Mouse (Mus musculus) E14TG2a.4 (cell line): ENCODE results near the gene Teddm2.

Experiments used
- H3K27me3 ChIP-seq: 2 replicates; pipeline ENCODE4 v1.6.1; 2014; ENCODE audit warnings: low read length, control low read depth; ENCODE audit not compliant: insufficient read depth
- H3K36me3 ChIP-seq: 2 replicates; pipeline ENCODE4 v1.6.1; 2014; ENCODE audit warnings: low read length, control low read depth; ENCODE audit not compliant: insufficient read depth
- H3K4me1 ChIP-seq: replicated peaks from 2 replicates; pipeline ENCODE4 v1.6.1; 2014; ENCODE audit warnings: low read depth, low read length, control low read depth
- H3K4me3 ChIP-seq: replicated peaks from 2 replicates; pipeline ENCODE4 v1.5.1; 2014; ENCODE audit warnings: mild to moderate bottlenecking, low read length
- H3K9me3 ChIP-seq: 2 replicates; pipeline ENCODE4 v1.6.1; 2014; ENCODE audit warnings: low read length, control low read depth
- CTCF ChIP-seq: conservative IDR thresholded peaks from 2 replicates; pipeline ENCODE4 v1.5.1; 2014; ENCODE audit warnings: low read length
- NANOG ChIP-seq: IDR thresholded peaks from 2 replicates; pipeline ENCODE4 v1.6.1; 2014; ENCODE audit warnings: borderline replicate concordance, low read length, mixed read lengths
- POU5F1 ChIP-seq: IDR thresholded peaks from 2 replicates; pipeline ENCODE4 v1.6.1; 2014; ENCODE audit warnings: low read length, borderline replicate concordance

Teddm2 gene

DNA sequence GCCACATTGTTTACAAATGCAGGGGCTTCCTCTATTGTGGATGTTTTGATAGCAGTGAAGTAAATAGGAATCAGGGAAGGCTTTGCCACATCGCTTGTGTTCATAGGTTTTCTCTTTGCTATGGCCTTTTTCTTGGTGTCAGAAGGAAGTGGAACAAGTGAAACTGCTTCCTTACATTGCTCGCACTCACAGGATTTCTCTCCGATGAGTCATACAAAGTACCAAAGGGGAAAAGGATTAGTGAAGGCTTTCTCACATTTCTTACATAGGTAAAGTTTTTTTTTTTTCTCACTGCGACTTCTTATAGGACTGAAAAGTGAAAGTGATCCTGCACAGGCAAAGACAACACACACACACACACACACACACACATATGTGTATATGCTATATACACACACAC, 64.0 kb downstream of the Teddm2 start:
- Histone ChIP-seq H3K4me3 (no peak overlapping the region), H3K9me3 (no peaks in the 10 kb centered on the region), H3K27me3 (no peaks in the 10 kb centered on the region), H3K36me3 (no peaks in the 10 kb centered on the region), H3K4me1 (no peaks in the 10 kb centered on the region)
- no peak for TF ChIP-seq CTCF
- no peak for TF ChIP-seq POU5F1
- TF ChIP-seq NANOG: no peak

GRCm38 (mm10) chr1:153830746-153831145, 69.3 kb downstream of the Teddm2 start:
- Histone ChIP-seq H3K36me3 (no peaks in the 10 kb centered on the region), H3K27me3 (no peaks in the 10 kb centered on the region), H3K4me3 (no peak overlapping the region), H3K4me1 (no peaks in the 10 kb centered on the region), H3K9me3 (no peaks in the 10 kb centered on the region)
- TF ChIP-seq POU5F1: no peak
- no peak for TF ChIP-seq CTCF
- TF ChIP-seq NANOG: no peak

DNA sequence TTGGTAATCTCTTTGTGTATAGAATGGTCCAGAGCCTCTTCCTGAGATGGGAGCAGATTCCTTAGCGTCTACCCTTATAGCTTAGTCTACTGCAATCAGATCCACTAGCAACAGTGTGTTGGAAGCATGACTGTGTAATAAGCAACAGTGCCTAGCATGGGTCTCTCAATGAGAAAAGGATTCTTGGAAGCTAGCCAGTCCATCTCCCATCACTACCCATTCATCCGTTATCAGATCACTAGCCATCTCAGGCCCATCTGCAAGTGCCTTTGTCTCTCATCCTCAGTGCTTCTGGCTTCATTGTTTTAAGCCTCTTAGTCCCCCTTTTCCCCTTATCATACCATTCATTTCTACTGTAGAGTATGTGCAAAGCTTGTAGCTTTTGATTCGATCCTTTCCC, 79.8 kb downstream of the Teddm2 start:
- H3K9me3 ChIP-seq: peaks cover 8% of the 10 kb centered on the region
- peaks cover 9% of the 10 kb centered on the region for H3K27me3 ChIP-seq
- TF ChIP-seq CTCF: no peak
- no peak for TF ChIP-seq NANOG
- TF ChIP-seq POU5F1: no peak
- H3K4me3 ChIP-seq: no peak overlapping the region
- H3K36me3 ChIP-seq: no peaks in the 10 kb centered on the region
- H3K4me1 ChIP-seq: no peaks in the 10 kb centered on the region

- H3K27me3 ChIP-seq: peaks cover 3% of the 10 kb centered on the region; the same call in 1 of the 2 replicates
- H3K36me3 ChIP-seq: no peaks in the 10 kb centered on the region
- TF ChIP-seq POU5F1 (no peak), NANOG (no peak), CTCF (no peak)
- no peak overlapping the region for H3K4me3 ChIP-seq
- no peaks in the 10 kb centered on the region for H3K9me3 ChIP-seq
- H3K4me1 ChIP-seq: no peaks in the 10 kb centered on the region
These were observed 85.8 kb downstream of the Teddm2 start for GRCm38 (mm10) chr1:153814278-153814677.

- Histone ChIP-seq H3K4me3 (peak overlapping the region; percentile 13), H3K9me3 (no peaks in the 10 kb centered on the region), H3K36me3 (no peaks in the 10 kb centered on the region), H3K27me3 (peaks cover 2% of the 10 kb centered on the region; the same call in 1 of the 2 replicates), H3K4me1 (no peaks in the 10 kb centered on the region)
- TF ChIP-seq POU5F1 (no peak), NANOG (no peak), CTCF (peak; percentile 78)
These were observed 92.5 kb downstream of the Teddm2 start for GRCm38 (mm10) chr1:153807390-153807993.

DNA sequence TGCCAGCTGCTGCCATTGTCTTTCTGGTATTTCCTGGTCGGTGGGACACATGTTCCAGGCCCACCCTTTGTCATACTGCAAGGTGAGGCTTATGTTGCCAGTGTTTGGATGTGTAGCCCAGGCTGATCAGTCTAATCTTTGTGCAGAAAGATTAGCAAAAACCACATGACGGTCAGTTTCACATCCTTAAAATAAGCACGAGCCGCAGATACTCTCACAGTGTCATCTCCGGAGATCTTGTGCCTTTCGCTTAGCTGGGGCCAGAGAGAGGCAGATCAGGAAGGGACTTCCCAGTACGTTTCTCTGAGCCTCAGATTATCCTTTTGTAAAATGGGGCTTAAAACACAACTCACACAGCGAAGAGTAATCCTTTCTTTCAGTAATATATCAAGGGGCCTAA, 96.5 kb downstream of the Teddm2 start:
- no peak for TF ChIP-seq NANOG
- TF ChIP-seq CTCF: no peak
- TF ChIP-seq POU5F1: no peak
- Histone ChIP-seq H3K4me3 (no peak overlapping the region), H3K27me3 (peaks cover under 1% of the 10 kb centered on the region; the same call in 1 of the 2 replicates), H3K4me1 (no peaks in the 10 kb centered on the region), H3K36me3 (no peaks in the 10 kb centered on the region), H3K9me3 (no peaks in the 10 kb centered on the region)

DNA sequence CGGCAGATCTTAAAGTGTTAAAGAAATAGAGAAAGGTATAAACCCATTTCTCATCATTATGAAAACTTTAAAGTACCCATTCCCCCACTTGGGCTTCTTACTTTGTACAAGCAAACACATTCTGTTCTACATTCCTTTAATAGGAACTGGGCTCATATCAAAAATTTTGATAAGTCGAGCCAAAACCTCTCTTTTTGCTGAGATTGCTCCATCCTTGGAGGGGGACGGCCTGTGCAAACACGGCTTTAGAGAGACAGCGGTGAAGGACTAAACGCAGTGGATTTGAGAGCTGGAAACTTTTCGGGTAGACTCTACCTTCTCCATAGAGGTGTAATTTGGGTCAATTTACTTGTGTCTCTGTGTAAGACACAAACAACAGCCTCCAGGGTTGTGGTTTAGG, 97.3 kb downstream of the Teddm2 start:
- TF ChIP-seq POU5F1 (no peak), NANOG (no peak), CTCF (no peak)
- H3K9me3 ChIP-seq: no peaks in the 10 kb centered on the region
- no peaks in the 10 kb centered on the region for H3K4me1 ChIP-seq
- H3K4me3 ChIP-seq: no peak overlapping the region
- H3K27me3 ChIP-seq: no peaks in the 10 kb centered on the region
- no peaks in the 10 kb centered on the region for H3K36me3 ChIP-seq
